Mouse (Mus musculus): ENCODE results near the gene Nufip1. TPM values are rescaled to one million over a fixed set of nuclear protein-coding genes. Genes with fewer than 3 reads are reported as not detected.
A peak's percentile ranks its signal among the peaks of the same experiment; 100 is the strongest.

Gene Nufip1
- polyA plus RNA-seq, 1 experiment from 2014 or later, result 7.5 TPM

DNA sequence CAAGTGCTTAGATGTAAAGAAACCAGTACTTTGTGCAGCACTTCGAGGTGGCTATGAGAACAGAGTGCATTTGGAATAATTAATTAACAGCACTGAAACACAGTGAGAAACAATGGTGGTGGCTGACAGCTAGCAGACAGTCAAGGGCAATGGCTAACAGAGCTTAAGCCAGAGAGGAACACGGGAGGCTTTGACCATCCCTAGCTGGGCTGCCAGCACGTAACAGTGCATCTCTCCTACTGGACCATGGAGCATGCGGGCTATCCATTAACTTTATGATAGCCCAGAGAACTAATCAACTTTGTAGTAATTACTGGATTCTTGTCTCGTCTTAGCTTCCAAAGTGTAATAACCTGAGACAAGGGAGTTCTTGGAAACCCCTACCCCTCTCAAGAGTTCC, 12.9 kb upstream of the Nufip1 start:
- Histone ChIP-seq H3K4me3 (ENCODE audit: low read depth, low read length) (no peak overlapping the region), H3K9ac (ENCODE audit: low read depth, low read length) (no peak overlapping the region), H3K27ac (ENCODE audit: low read depth, low read length) (no peak overlapping the region), H3K4me1 (replicated peaks; ENCODE audit: control insufficient read depth, insufficient read depth, low read length) (no peaks in the 10 kb centered on the region), H3K36me3 (ENCODE audit: control insufficient read depth, insufficient read depth) (peaks cover 61% of the 10 kb centered on the region), H3K4me2 (replicated peaks; ENCODE audit: low read depth) (no peak overlapping the region), H3K9me3 (ENCODE audit: control insufficient read depth) (no peaks in the 10 kb centered on the region), H3K27me3 (replicated peaks; ENCODE audit: control insufficient read depth, insufficient read depth, low read length) (no peaks in the 10 kb centered on the region)
- no peak for ATAC-seq
- 86% methylated on average over 5 of the region's 5 CpGs for WGBS
- TF ChIP-seq CTCF (IDR thresholded peaks at IDR 0.05; ENCODE audit: low read depth), result no peak

DNA sequence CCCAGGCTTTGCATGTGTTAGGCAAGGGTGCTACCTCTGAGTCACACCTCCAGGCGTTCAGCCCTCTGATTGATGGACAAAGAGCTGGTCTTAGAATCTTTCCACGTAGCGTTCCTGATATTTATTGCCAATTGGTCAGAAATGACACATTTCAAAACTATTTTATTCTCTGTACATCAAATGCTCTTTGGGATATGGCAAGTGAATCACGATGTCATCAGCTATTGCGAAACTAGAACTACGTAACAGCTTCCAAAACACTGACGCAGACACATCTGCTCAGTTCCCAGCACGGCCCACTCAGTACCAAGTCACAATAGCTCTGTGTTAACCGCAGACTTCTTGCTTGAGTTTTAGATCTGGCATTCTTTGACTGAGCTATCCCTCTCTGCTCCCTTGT, 11.1 kb upstream of the Nufip1 start:
- H3K9ac ChIP-seq (ENCODE audit: low read depth, low read length), result no peak overlapping the region
- ATAC-seq, result no peak
- WGBS, result 90% methylated on average over 9 of the region's 9 CpGs
- no peak overlapping the region for H3K4me3 ChIP-seq (ENCODE audit: low read depth, low read length)
- H3K4me2 ChIP-seq (replicated peaks; ENCODE audit: low read depth), result no peak overlapping the region
- H3K27ac ChIP-seq (ENCODE audit: low read depth, low read length), result no peak overlapping the region
- H3K4me1 ChIP-seq (replicated peaks; ENCODE audit: control insufficient read depth, insufficient read depth, low read length), result no peaks in the 10 kb centered on the region
- peaks cover 56% of the 10 kb centered on the region for H3K36me3 ChIP-seq (ENCODE audit: control insufficient read depth, insufficient read depth)
- no peaks in the 10 kb centered on the region for H3K9me3 ChIP-seq (ENCODE audit: control insufficient read depth)
- no peaks in the 10 kb centered on the region for H3K27me3 ChIP-seq (replicated peaks; ENCODE audit: control insufficient read depth, insufficient read depth, low read length)
- TF ChIP-seq CTCF (IDR thresholded peaks at IDR 0.05; ENCODE audit: low read depth), result no peak

DNA sequence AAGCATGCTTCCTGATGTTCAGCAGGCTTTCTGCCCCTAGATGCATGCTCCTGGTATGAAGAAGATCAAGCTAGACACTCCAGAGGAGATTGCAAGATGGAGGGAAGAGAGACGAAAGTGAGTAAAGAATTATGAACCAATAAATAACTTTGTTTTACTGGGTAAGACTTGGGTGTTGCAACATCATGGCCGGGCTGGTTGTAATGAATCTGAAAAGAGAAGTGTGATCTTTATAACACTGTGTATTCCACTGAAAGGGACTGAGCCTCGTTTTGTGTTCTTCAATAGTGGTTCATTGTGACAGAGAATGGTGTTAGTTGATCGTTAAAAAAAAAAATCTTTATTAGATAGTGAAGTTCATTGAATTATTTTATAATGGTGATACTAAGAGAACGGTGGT, 5.1 kb downstream of the Nufip1 start:
- H3K9ac ChIP-seq (ENCODE audit: low read depth, low read length), result no peak overlapping the region
- H3K4me3 ChIP-seq (ENCODE audit: low read depth, low read length), result no peak overlapping the region
- ATAC-seq, result no peak
- H3K36me3 ChIP-seq (ENCODE audit: control insufficient read depth, insufficient read depth), result peaks cover 41% of the 10 kb centered on the region
- no peak overlapping the region for H3K4me2 ChIP-seq (replicated peaks; ENCODE audit: low read depth)
- H3K9me3 ChIP-seq (ENCODE audit: control insufficient read depth), result no peaks in the 10 kb centered on the region
- no peaks in the 10 kb centered on the region for H3K27me3 ChIP-seq (replicated peaks; ENCODE audit: control insufficient read depth, insufficient read depth, low read length)
- no peaks in the 10 kb centered on the region for H3K4me1 ChIP-seq (replicated peaks; ENCODE audit: control insufficient read depth, insufficient read depth, low read length)
- H3K27ac ChIP-seq (ENCODE audit: low read depth, low read length), result no peak overlapping the region
- no peak for TF ChIP-seq CTCF (IDR thresholded peaks at IDR 0.05; ENCODE audit: low read depth)
- WGBS, result 79% methylated on average over 5 of the region's 5 CpGs

DNA sequence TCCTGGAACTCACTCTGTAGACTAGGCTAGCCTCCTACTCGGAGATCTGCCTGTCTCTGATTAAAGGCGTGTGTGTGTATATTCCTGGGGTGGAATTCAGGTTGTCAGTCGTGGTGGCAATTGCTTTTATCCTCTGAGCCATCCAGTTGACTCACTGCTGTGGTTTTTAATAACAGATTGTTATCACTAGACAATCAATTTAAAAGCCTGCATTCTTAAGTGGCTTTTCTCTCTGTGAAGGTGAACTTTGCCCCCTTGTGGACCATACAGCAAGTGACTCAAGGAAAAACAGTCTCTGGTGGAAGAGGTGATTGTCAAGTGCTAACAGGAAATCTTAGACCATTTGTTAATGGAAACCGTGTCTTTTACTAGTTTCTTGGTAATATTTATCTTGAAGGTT, 8.3 kb downstream of the Nufip1 start:
- Histone ChIP-seq H3K4me1 (replicated peaks; ENCODE audit: control insufficient read depth, insufficient read depth, low read length) (no peaks in the 10 kb centered on the region), H3K36me3 (ENCODE audit: control insufficient read depth, insufficient read depth) (peaks cover 54% of the 10 kb centered on the region), H3K27me3 (replicated peaks; ENCODE audit: control insufficient read depth, insufficient read depth, low read length) (no peaks in the 10 kb centered on the region), H3K9ac (ENCODE audit: low read depth, low read length) (no peak overlapping the region), H3K4me3 (ENCODE audit: low read depth, low read length) (no peak overlapping the region), H3K9me3 (ENCODE audit: control insufficient read depth) (no peaks in the 10 kb centered on the region), H3K4me2 (replicated peaks; ENCODE audit: low read depth) (no peak overlapping the region), H3K27ac (ENCODE audit: low read depth, low read length) (peak overlapping the region; percentile 29; the same call in 1 of the 2 replicates)
- peak; percentile 56 for TF ChIP-seq CTCF (IDR thresholded peaks at IDR 0.05; ENCODE audit: low read depth)
- peak; percentile 54 for ATAC-seq
- WGBS, result 33% methylated on average over 4 of the region's 4 CpGs

DNA sequence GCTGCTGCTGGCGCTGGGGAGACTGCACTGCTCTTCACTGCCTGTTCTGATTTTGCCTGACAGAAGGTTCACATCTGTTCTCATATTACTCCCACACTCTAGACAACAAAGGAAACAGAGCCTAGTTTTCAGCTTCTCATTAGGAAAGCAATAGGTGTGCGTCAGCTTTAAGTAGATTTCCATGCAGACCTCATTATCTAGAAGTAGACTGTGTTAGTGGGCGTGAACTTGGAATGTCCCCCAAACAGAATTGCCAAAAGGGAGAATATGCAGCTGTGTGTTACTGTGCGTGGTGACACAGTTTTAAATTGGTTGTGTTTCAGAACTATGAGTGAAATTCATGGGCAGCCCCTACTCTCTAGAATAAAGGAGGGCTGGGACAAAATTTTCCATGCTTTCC, 9.8 kb downstream of the Nufip1 start:
- Histone ChIP-seq H3K9ac (ENCODE audit: low read depth, low read length) (no peak overlapping the region), H3K27ac (ENCODE audit: low read depth, low read length) (no peak overlapping the region), H3K27me3 (replicated peaks; ENCODE audit: control insufficient read depth, insufficient read depth, low read length) (no peaks in the 10 kb centered on the region), H3K4me2 (replicated peaks; ENCODE audit: low read depth) (no peak overlapping the region), H3K4me3 (ENCODE audit: low read depth, low read length) (no peak overlapping the region), H3K4me1 (replicated peaks; ENCODE audit: control insufficient read depth, insufficient read depth, low read length) (no peaks in the 10 kb centered on the region), H3K9me3 (ENCODE audit: control insufficient read depth) (no peaks in the 10 kb centered on the region), H3K36me3 (ENCODE audit: control insufficient read depth, insufficient read depth) (peaks cover 57% of the 10 kb centered on the region)
- WGBS, result 93% methylated on average over 4 of the region's 4 CpGs
- ATAC-seq, result no peak
- no peak for TF ChIP-seq CTCF (IDR thresholded peaks at IDR 0.05; ENCODE audit: low read depth)

DNA sequence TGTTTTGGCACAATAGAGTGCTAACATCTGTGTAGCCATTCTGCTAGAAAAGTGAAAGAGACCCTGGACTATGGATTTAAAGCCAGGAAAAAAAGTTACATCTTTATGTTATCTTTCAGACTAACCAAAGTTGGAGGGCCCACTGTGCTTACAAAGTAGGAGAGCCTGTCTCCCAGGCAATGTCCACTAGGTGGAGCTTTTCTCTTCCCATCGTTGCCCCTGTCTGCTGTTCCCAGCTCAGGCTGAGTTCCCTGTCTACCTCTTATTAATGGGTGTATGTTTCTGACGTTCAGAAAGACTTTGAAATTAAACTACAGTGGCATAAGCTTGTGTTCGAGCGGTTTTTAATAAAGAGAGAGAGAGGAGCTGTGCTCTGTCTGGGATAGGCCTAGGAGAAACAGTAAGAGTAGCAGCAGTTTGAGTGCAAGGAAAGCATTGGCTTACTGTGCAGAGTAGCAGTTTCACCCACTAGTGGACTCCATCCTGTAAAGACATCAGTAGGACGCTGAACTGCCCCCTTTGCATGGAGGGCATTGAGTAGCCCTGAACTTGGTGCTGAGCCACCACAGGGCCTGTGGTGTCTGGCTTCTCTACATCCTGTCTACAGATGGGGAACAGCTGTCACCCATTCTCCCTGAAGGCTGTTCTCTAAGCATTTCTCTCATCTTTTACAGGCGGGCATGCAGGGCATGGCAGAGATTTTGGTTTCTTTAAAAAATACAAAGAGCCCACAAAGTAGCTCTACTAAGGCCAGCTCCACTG, 11.4 kb downstream of the Nufip1 start:
- Histone ChIP-seq H3K9me3 (ENCODE audit: control insufficient read depth) (no peaks in the 10 kb centered on the region), H3K27ac (ENCODE audit: low read depth, low read length) (no peak overlapping the region), H3K4me3 (ENCODE audit: low read depth, low read length) (no peak overlapping the region), H3K36me3 (ENCODE audit: control insufficient read depth, insufficient read depth) (peaks cover 59% of the 10 kb centered on the region), H3K4me2 (replicated peaks; ENCODE audit: low read depth) (no peak overlapping the region), H3K4me1 (replicated peaks; ENCODE audit: control insufficient read depth, insufficient read depth, low read length) (no peaks in the 10 kb centered on the region), H3K27me3 (replicated peaks; ENCODE audit: control insufficient read depth, insufficient read depth, low read length) (no peaks in the 10 kb centered on the region), H3K9ac (ENCODE audit: low read depth, low read length) (no peak overlapping the region)
- peak; percentile 85 for TF ChIP-seq CTCF (IDR thresholded peaks at IDR 0.05; ENCODE audit: low read depth)
- no peak for ATAC-seq
- 60% methylated on average over 6 of the region's 6 CpGs for WGBS
